Mouse (Mus musculus): ENCODE measurements around the gene Hfe. TPM values are rescaled to one million over a fixed set of nuclear protein-coding genes. Genes with fewer than 3 reads are reported as not detected.

The Hfe gene
- total and polyA plus RNA-seq, 3 experiments: 0.08 to 1.0 (median 0.39) TPM

DNA sequence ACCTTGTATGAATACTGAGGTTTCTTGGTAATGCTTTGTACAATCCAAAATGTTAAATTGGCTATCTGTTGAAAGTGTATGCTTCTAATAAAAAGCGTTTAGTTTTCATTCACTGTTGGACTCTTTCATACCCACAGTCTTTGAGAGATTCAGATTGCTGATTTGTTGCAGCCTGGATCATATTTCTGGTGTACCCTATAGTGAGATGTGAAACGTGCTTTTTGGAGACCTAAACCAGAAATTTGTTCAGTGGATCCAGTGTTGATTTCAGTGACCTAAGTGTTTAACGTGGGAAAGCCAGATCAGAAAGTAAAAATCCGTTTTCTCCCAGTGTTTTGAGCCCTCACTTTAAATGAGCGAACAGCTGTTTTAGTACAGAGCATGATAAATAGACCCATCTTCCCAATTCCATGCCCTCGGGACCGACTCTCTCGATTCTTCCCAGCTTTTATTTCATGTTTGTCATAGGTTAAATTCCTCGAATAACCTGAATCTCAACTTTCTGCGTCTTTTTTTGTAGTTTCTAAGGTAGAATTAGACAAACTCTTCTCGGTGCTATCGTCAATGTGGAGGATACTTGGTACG lies 29.7 kb upstream of the Hfe start:
- in situ Hi-C loops (cut with MboI; ENCODE audit: low pct_ligation_motif_present, low pct_unique_long_range_greater_than_20kb, low sequenced_read_pairs) (no loop called here), dilution Hi-C loops (cut with MboI; ENCODE audit: extremely low pct_ligation_motif_present, extremely low pct_unique_long_range_greater_than_20kb, low sequenced_read_pairs) (loop anchor here (10.0 kb wide), 1 partner anchor 46 kb away; the partner anchor contains the start of genes Hist1h1t and Hist1h4c)
- Histone ChIP-seq H3K9ac (ENCODE audit: insufficient read depth, low read depth) (peak overlapping the region; percentile 100), H3K27me3 (replicated peaks) (no peaks in the 10 kb centered on the region), H3K36me3 (replicated peaks in 1 of 2; ENCODE audit: control insufficient read depth in 1 of 2, insufficient read depth in 1 of 2, low read length in 1 of 2) (no peaks in the 10 kb centered on the region), H3K4me2 (ENCODE audit: insufficient read depth, low read depth, poor library complexity, severe bottlenecking) (peak overlapping the region; percentile 84), H3K4me1 (ENCODE audit: control insufficient read depth in 1 of 2, insufficient read depth in 2 of 2) (peaks cover 3 to 29% of the 10 kb centered on the region in 2 experiments; a peak in 3 of 4 replicates), H3K79me2 (replicated peaks; ENCODE audit: control insufficient read depth, extremely low read depth, insufficient read depth, poor library complexity, severe bottlenecking) (no peaks in the 10 kb centered on the region), H3K27ac (ENCODE audit: insufficient read depth, low read depth) (peak overlapping the region; percentile 95), H3K9me3 (replicated peaks; ENCODE audit: low read length) (no peaks in the 10 kb centered on the region), H3K4me3 (replicated peaks in 1 of 3; ENCODE audit: low read depth in 2 of 3, low read length in 2 of 3, poor library complexity in 1 of 3) (peak overlapping the region; percentile 54 to 74 (median 54))
- peak; percentile 11; the same call in 1 of the 2 replicates for TF ChIP-seq NELFE (IDR thresholded peaks at IDR 0.05; ENCODE audit: low read depth, low read length)
- TF ChIP-seq ZMIZ1 (IDR thresholded peaks at IDR 0.05; ENCODE audit: low read depth, low read length): no peak
- DNase-seq (ENCODE audit: extremely low read depth): no peak

DNA sequence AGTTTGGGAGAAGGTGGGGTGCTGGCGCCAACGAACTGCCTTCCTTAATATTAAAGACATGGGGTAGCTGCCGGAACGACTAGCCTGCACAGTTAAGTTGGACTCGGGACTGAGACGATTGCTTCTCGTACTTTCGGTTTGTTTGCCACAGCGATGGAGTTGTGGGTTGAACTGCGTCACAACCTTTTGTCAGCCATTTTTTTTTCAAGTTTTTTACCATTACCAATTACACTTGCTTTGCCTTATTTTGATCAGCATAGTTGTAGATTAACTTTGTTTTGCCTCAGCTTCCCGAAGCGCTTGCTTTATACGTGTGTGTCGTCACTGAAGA lies 29.2 kb upstream of the Hfe start:
- Histone ChIP-seq H3K9ac (ENCODE audit: insufficient read depth, low read depth) (peak overlapping the region; percentile 100), H3K27me3 (replicated peaks) (no peaks in the 10 kb centered on the region), H3K4me3 (replicated peaks in 1 of 3; ENCODE audit: low read depth in 2 of 3, low read length in 2 of 3, poor library complexity in 1 of 3) (peak overlapping the region; percentile 54 to 74 (median 54)), H3K27ac (ENCODE audit: insufficient read depth, low read depth) (peak overlapping the region; percentile 95), H3K36me3 (replicated peaks in 1 of 2; ENCODE audit: control insufficient read depth in 1 of 2, insufficient read depth in 1 of 2, low read length in 1 of 2) (no peaks in the 10 kb centered on the region), H3K4me2 (ENCODE audit: insufficient read depth, low read depth, poor library complexity, severe bottlenecking) (peak overlapping the region; percentile 84; the same call in 1 of the 2 replicates), H3K4me1 (ENCODE audit: control insufficient read depth in 1 of 2, insufficient read depth in 2 of 2) (peaks cover 3 to 29% of the 10 kb centered on the region in 2 experiments; a peak in 3 of 4 replicates), H3K79me2 (replicated peaks; ENCODE audit: control insufficient read depth, extremely low read depth, insufficient read depth, poor library complexity, severe bottlenecking) (no peaks in the 10 kb centered on the region), H3K9me3 (replicated peaks; ENCODE audit: low read length) (no peaks in the 10 kb centered on the region)
- DNase-seq (ENCODE audit: extremely low read depth): no peak
- dilution Hi-C loops (cut with MboI; ENCODE audit: extremely low pct_ligation_motif_present, extremely low pct_unique_long_range_greater_than_20kb, low sequenced_read_pairs): loop anchor here (10.0 kb wide), 1 partner anchor 45 kb away; the partner anchor contains the start of genes Hist1h1t and Hist1h4c
- in situ Hi-C loops (cut with MboI; ENCODE audit: low pct_ligation_motif_present, low pct_unique_long_range_greater_than_20kb, low sequenced_read_pairs): loop anchor here (5.0 kb wide), 1 partner anchor 38 kb away; no protein-coding TSS in a partner anchor
- TF ChIP-seq USF1 (IDR thresholded peaks at IDR 0.05; ENCODE audit: low read depth, low read length) (no peak), RCOR1 (conservative IDR thresholded peaks at IDR 0.05; ENCODE audit: low read depth, low read length) (peak; percentile 12; the same call in 1 of the 2 replicates), KAT2A (IDR thresholded peaks at IDR 0.05; ENCODE audit: insufficient replicate concordance, low read length) (0 out of 2 replicates have a peak, but pooled peaks have one; percentile 4), POLR2A (IDR thresholded peaks at IDR 0.05; ENCODE audit: low read depth, low read length) (peak; percentile 68; the same call in 1 of the 2 replicates), MAX (IDR thresholded peaks at IDR 0.05; ENCODE audit: low read length) (no peak), ZC3H11A (IDR thresholded peaks at IDR 0.05; ENCODE audit: low read depth, low read length) (no peak), CTCF (conservative IDR thresholded peaks at IDR 0.05 in 1 of 2, IDR thresholded peaks at IDR 0.05 in 1 of 2; ENCODE audit: low read depth in 2 of 2, low read length in 2 of 2) (no peak), CHD2 (IDR thresholded peaks at IDR 0.05; ENCODE audit: low read length) (no peak; the same call in none of the 2 replicates), HCFC1 (IDR thresholded peaks at IDR 0.05; ENCODE audit: low read depth, low read length) (no peak; the same call in none of the 2 replicates), POLR2AphosphoS2 (IDR thresholded peaks at IDR 0.05; ENCODE audit: low read depth, low read length) (peak; percentile 31; the same call in 1 of the 2 replicates), NRF1 (IDR thresholded peaks at IDR 0.05; ENCODE audit: low read depth, low read length) (no peak; the same call in 1 of the 2 replicates), UBTF (IDR thresholded peaks at IDR 0.05; ENCODE audit: low read depth, low read length) (no peak), TCF12 (IDR thresholded peaks at IDR 0.05; ENCODE audit: low read depth, low read length) (peak; percentile 25), MAFK (IDR thresholded peaks at IDR 0.05; ENCODE audit: insufficient replicate concordance, low read length) (0 out of 2 replicates have a peak, but pooled peaks have one; percentile 11), SMC3 (IDR thresholded peaks at IDR 0.05; ENCODE audit: low read depth, low read length) (no peak; the same call in 1 of the 2 replicates), ETS1 (conservative IDR thresholded peaks at IDR 0.05; ENCODE audit: low read depth, low read length) (peak; percentile 9; the same call in 1 of the 2 replicates), MYC (IDR thresholded peaks at IDR 0.05; ENCODE audit: low read depth, low read length) (no peak), TBP (conservative IDR thresholded peaks at IDR 0.05; ENCODE audit: low read depth, low read length) (0 out of 2 replicates have a peak, but pooled peaks have one; percentile 56), MAZ (IDR thresholded peaks at IDR 0.05; ENCODE audit: low read depth, low read length) (no peak), E2F4 (IDR thresholded peaks at IDR 0.05; ENCODE audit: insufficient replicate concordance, low read depth, low read length) (0 out of 2 replicates have a peak, but pooled peaks have one; percentile 85), SIN3A (IDR thresholded peaks at IDR 0.05; ENCODE audit: low read length) (peak; percentile 5; the same call in 1 of the 2 replicates), ZNF384 (IDR thresholded peaks at IDR 0.05; ENCODE audit: low read depth, low read length) (peak; percentile 49; the same call in 1 of the 2 replicates), BHLHE40 (IDR thresholded peaks at IDR 0.05; ENCODE audit: low read depth, low read length) (peak; percentile 36; the same call in 1 of the 2 replicates), MEF2A (IDR thresholded peaks at IDR 0.05; ENCODE audit: borderline replicate concordance, low read depth, low read length) (peak; percentile 22; the same call in 1 of the 2 replicates), USF2 (conservative IDR thresholded peaks at IDR 0.05; ENCODE audit: low read depth, low read length) (0 out of 2 replicates have a peak, but pooled peaks have one; percentile 4), PAX5 (IDR thresholded peaks at IDR 0.05; ENCODE audit: low read length) (no peak)

Measured in CH12.LX (cell line).